Mouse (Mus musculus) liver, embryonic 16.5 days (tissue): ENCODE measurements around the gene Lamb1. TPM values are rescaled to one million over a fixed set of nuclear protein-coding genes. Genes with fewer than 3 reads are reported as not detected.

Experiments used
- ATAC-seq: fragments of 200-750 bp; cut with Nextera tagmentation; 2 replicates; pipeline ENCODE4 v1.8.0; 2017; ENCODE audit warnings: low read depth, mild to moderate bottlenecking, moderate number of reproducible peaks, moderate library complexity
- H3K27ac ChIP-seq: fragments of 300-500 bp; sonication (generic); 2 replicates; pipeline ENCODE4 v1.5.1; 2014; ENCODE audit warnings: mild to moderate bottlenecking, low read length
- H3K27me3 ChIP-seq: fragments of 300-500 bp; sonication (generic); 2 replicates; pipeline ENCODE4 v1.6.1; 2014; ENCODE audit warnings: low read depth, low read length, mixed read lengths; ENCODE audit not compliant: control insufficient read depth, insufficient read depth
- H3K36me3 ChIP-seq: fragments of 300-500 bp; sonication (generic); 2 replicates; pipeline ENCODE4 v1.6.1; 2014; ENCODE audit warnings: mild to moderate bottlenecking; ENCODE audit not compliant: control insufficient read depth, insufficient read depth
- H3K4me1 ChIP-seq: fragments of 300-500 bp; sonication (generic); 2 replicates; pipeline ENCODE4 v1.6.1; 2014; ENCODE audit warnings: low read depth, low read length, mixed read lengths; ENCODE audit not compliant: control insufficient read depth
- H3K4me2 ChIP-seq: fragments of 300-500 bp; sonication (generic); 2 replicates; pipeline ENCODE4 v1.6.1; 2014; ENCODE audit warnings: low read depth, low read length, mixed read lengths
- H3K4me3 ChIP-seq: fragments of 300-500 bp; sonication (generic); 2 replicates; pipeline ENCODE4 v1.5.1; 2014; ENCODE audit warnings: low read depth, mild to moderate bottlenecking, low read length
- H3K9ac ChIP-seq: fragments of 300-500 bp; sonication (generic); 2 replicates; pipeline ENCODE4 v1.6.1; 2014; ENCODE audit warnings: low read depth, low read length
- H3K9me3 ChIP-seq: fragments of 300-500 bp; sonication (generic); replicated peaks from 2 replicates; pipeline ENCODE4 v1.6.1; 2016; ENCODE audit warnings: low read length; ENCODE audit not compliant: control insufficient read depth
- WGBS: fragments of 180-500 bp; shearing (Covaris S2); extraction: QIAGEN DNeasy Blood & Tissue Kit; methylation state at CpG from one replicate; pipeline ENCODE4 v1.1.7; 2014; ENCODE audit not compliant: insufficient replicate concordance; 5-methylcytosine and 5-hydroxymethylcytosine counted together
- polyA plus RNA-seq: library from polyadenylated mRNA; unstranded; fragments of >200 nt; fragmentation: Nextera tagmentation; extraction: Ambion mirVana; gene quantifications from 2 replicates; pipeline ENCODE4 v1.2.1, GENCODE M21; 2015

Gene Lamb1
- 4.3 and 6.0 TPM in 2 replicates for polyA plus RNA-seq

DNA sequence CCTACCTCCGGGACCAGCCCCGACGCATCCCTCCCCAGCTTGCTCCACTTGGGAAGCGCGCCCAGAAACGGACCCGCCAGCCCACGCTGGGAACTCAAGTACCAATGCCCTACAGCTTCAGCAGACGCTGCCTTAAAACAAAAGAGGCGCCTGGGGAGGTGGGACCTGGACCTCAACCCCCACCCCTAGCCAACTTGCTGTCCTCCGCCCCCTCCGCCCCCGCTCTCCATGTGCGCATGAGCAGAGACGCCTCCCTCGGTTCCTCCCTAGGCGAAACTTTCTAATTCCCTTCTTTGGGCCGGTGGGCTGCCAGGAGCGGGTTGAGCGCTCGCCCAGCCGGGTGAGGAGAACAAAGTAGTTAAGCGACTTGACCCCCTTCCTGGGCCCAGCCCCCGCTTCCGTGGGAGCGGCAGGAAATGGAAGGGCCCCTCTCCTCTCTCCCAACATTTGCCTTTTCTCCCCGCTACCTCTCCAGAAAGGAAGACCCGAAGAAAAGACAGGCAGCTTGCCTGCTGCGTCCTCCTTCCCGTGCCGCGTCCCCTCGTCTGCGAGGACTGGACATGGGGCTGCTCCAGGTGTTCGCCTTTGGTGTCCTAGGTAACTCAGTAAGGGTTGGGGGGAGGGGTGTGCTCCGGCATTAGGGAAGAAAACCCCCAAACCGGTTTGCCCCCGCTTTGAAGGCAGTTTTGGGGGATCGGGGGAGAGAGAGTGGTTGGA, at the start of gene Lamb1:
TSS of gene Lamb1 (plus strand) at position 230 of the 717 bp plus-strand sequence.
- no peak for ATAC-seq
- Histone ChIP-seq H3K4me2 (peak within 1 kb of the TSS; percentile 49), H3K27ac (no peak within 1 kb of the TSS), H3K4me3 (peak within 1 kb of the TSS; percentile 45), H3K27me3 (peaks cover 32% of the 10 kb centered on the region), H3K9ac (no peak within 1 kb of the TSS), H3K36me3 (no peaks in the 10 kb centered on the region), H3K4me1 (no peaks in the 10 kb centered on the region), H3K9me3 (no peaks in the 10 kb centered on the region; the same call in 1 of the 2 replicates)
- under 1% methylated on average over 38 of the region's 39 CpGs for WGBS

GRCm38 (mm10) chr12:31217232-31217631, 47.8 kb upstream of the Lamb1 start:
- WGBS, result 70% methylated on average over 5 of the region's 5 CpGs
- Histone ChIP-seq H3K4me3 (no peak overlapping the region), H3K9ac (no peak overlapping the region), H3K27me3 (no peaks in the 10 kb centered on the region), H3K4me1 (no peaks in the 10 kb centered on the region), H3K27ac (no peak overlapping the region), H3K36me3 (no peaks in the 10 kb centered on the region), H3K9me3 (no peaks in the 10 kb centered on the region), H3K4me2 (no peak overlapping the region)
- no peak for ATAC-seq

DNA sequence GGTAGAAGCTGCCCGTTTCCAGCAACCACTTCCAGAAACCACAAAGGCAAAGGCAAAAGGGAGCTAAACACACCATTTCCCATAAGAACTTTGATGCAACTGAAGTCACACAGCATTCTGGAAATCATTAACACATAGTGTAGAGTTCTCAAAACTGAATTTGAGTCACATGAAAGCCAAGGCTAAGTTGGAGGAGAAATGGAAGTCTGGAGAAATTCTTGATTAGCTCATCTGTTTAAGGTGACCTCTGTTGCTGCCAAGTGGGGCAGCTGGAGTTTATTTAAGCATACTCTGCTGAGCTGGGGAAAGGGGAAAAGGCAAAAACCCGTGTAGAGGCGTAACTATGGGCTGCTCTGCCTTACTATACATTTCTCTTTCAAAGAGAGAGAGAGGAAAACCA, 46.3 kb upstream of the Lamb1 start:
- no peak for ATAC-seq
- Histone ChIP-seq H3K27me3 (no peaks in the 10 kb centered on the region), H3K36me3 (no peaks in the 10 kb centered on the region), H3K27ac (no peak overlapping the region), H3K9ac (no peak overlapping the region), H3K9me3 (no peaks in the 10 kb centered on the region), H3K4me3 (no peak overlapping the region), H3K4me1 (no peaks in the 10 kb centered on the region), H3K4me2 (no peak overlapping the region)
- 33% methylated on average over 3 of the region's 3 CpGs for WGBS

GRCm38 (mm10) chr12:31221522-31221921, 43.5 kb upstream of the Lamb1 start:
- Histone ChIP-seq H3K27ac (no peak overlapping the region), H3K9me3 (no peaks in the 10 kb centered on the region), H3K27me3 (no peaks in the 10 kb centered on the region), H3K4me1 (no peaks in the 10 kb centered on the region), H3K4me2 (no peak overlapping the region), H3K36me3 (no peaks in the 10 kb centered on the region), H3K4me3 (no peak overlapping the region), H3K9ac (no peak overlapping the region)
- 60% methylated on average over 6 of the region's 6 CpGs for WGBS
- no peak for ATAC-seq

- Histone ChIP-seq H3K4me2 (no peak overlapping the region), H3K9me3 (no peaks in the 10 kb centered on the region), H3K4me1 (no peaks in the 10 kb centered on the region), H3K27me3 (no peaks in the 10 kb centered on the region), H3K9ac (no peak overlapping the region), H3K27ac (no peak overlapping the region), H3K4me3 (no peak overlapping the region), H3K36me3 (no peaks in the 10 kb centered on the region)
- ATAC-seq, result no peak
- WGBS, result 29% methylated on average over 2 of the region's 2 CpGs
Observed at GRCm38 (mm10) chr12:31222282-31222681, 42.8 kb upstream of the Lamb1 start.

GRCm38 (mm10) chr12:31222741-31223140, 42.3 kb upstream of the Lamb1 start:
- 26% methylated on average over 3 of the region's 3 CpGs for WGBS
- Histone ChIP-seq H3K9me3 (no peaks in the 10 kb centered on the region), H3K27ac (no peak overlapping the region), H3K9ac (no peak overlapping the region), H3K27me3 (no peaks in the 10 kb centered on the region), H3K4me2 (no peak overlapping the region), H3K4me3 (no peak overlapping the region), H3K4me1 (no peaks in the 10 kb centered on the region), H3K36me3 (no peaks in the 10 kb centered on the region)
- ATAC-seq, result no peak

GRCm38 (mm10) chr12:31225451-31225850, 39.6 kb upstream of the Lamb1 start:
- Histone ChIP-seq H3K4me2 (no peak overlapping the region), H3K9me3 (no peaks in the 10 kb centered on the region), H3K27me3 (no peaks in the 10 kb centered on the region), H3K9ac (no peak overlapping the region), H3K36me3 (no peaks in the 10 kb centered on the region), H3K4me1 (no peaks in the 10 kb centered on the region), H3K4me3 (no peak overlapping the region), H3K27ac (no peak overlapping the region)
- ATAC-seq, result no peak
- 45% methylated on average over 8 of the region's 8 CpGs for WGBS

GRCm38 (mm10) chr12:31227167-31227566, 37.9 kb upstream of the Lamb1 start:
- Histone ChIP-seq H3K4me1 (no peaks in the 10 kb centered on the region), H3K27me3 (no peaks in the 10 kb centered on the region), H3K36me3 (no peaks in the 10 kb centered on the region), H3K27ac (no peak overlapping the region), H3K4me2 (no peak overlapping the region), H3K4me3 (no peak overlapping the region), H3K9ac (no peak overlapping the region), H3K9me3 (no peaks in the 10 kb centered on the region)
- WGBS, result 76% methylated on average over 3 of the region's 3 CpGs
- ATAC-seq, result no peak

DNA sequence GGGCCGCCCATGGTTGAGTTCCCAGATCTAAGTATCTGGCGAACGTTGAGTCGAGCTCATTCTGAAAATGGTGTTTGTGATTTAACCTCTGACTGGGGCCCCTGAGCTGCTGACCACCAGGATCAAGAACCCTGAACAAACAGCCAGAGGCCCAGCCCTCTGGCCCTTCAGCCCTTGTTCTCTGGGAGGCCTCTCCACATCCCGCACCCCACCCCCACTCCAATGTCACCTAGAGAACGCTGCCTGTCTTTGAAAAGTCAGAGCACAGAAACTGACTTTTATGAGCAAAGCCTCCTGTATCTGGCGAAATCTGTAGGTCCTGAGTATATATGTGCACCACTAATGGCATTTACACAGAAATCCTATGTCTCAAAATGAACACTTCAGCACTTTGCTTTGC, 36.2 kb upstream of the Lamb1 start:
- Histone ChIP-seq H3K27me3 (no peaks in the 10 kb centered on the region), H3K4me1 (no peaks in the 10 kb centered on the region), H3K4me2 (no peak overlapping the region), H3K27ac (no peak overlapping the region), H3K9me3 (no peaks in the 10 kb centered on the region), H3K36me3 (no peaks in the 10 kb centered on the region), H3K4me3 (no peak overlapping the region), H3K9ac (no peak overlapping the region)
- no peak for ATAC-seq
- 56% methylated on average over 7 of the region's 7 CpGs for WGBS
